Comparison of ENCODE assay signal across 18 mouse cellular contexts in the genomic region with DNA sequence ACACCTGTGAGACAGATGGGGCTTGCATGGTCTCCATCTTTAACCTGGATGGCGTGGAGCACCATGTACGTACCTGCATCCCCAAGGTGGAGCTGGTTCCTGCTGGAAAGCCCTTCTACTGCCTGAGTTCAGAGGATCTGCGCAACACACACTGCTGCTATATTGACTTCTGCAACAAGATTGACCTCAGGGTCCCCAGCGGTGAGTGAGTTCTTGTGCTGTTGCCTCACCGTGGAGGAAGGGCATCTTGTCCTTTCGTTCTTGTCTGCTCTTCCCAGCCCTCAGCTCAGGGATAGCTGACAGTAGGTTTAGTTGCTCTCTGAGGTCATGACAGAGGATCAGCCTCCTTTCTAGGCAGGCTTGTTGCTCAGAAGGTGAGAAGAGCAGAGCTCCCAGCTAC. TPM values are rescaled to one million over a fixed set of nuclear protein-coding genes. Genes with fewer than 3 reads are reported as not detected.
DNase-seq lines count a peak whose midpoint lies in the region; ATAC-seq and TF ChIP-seq lines count a peak whose summit lies in the region.
"Had no signal": no experiment of that assay in that cellular context is flagged by ENCODE, and none has a peak within 500 bp of the region (broad histone marks: within the 10 kb centered on the region; RNA-seq: fewer than 3 reads in every experiment).

No protein-coding gene starts in this region.

- peak overlapping the region; percentile 49 for H3K27ac ChIP-seq in intestine, embryonic 16.5 days (ENCODE audit: low read length)
- H3K27ac ChIP-seq in intestine, embryonic 15.5 days, result no peak overlapping the region
- peak overlapping the region; percentile 80 for H3K27ac ChIP-seq in kidney, postnatal 0 days
- peak overlapping the region; percentile 78 for H3K27ac ChIP-seq in intestine, postnatal 0 days (ENCODE audit: low read depth, low read length)
- H3K27ac ChIP-seq: embryonic facial prominence, embryonic 10.5 days; forebrain, embryonic 13.5 days; hindbrain, embryonic 15.5 days had no signal

- ATAC-seq in intestine, embryonic 16.5 days, result no peak
- no peak for ATAC-seq in intestine, embryonic 15.5 days
- no peak for ATAC-seq in kidney, postnatal 0 days (replicated peaks; ENCODE audit: low FRiP score, low read depth)
- ATAC-seq in intestine, postnatal 0 days, result no peak
- ATAC-seq: forebrain, embryonic 13.5 days; forebrain, postnatal 0 days had no signal

- no peak overlapping the region for H3K9ac ChIP-seq in intestine, embryonic 16.5 days (ENCODE audit: low read depth, low read length)
- no peak overlapping the region for H3K9ac ChIP-seq in intestine, embryonic 15.5 days
- no peak overlapping the region for H3K9ac ChIP-seq in kidney, postnatal 0 days (ENCODE audit: low read depth, low read length)
- no peak overlapping the region for H3K9ac ChIP-seq in intestine, postnatal 0 days (ENCODE audit: low read depth, low read length)
- H3K9ac ChIP-seq: forebrain, embryonic 13.5 days; forebrain, postnatal 0 days; heart, embryonic 12.5 days; hindbrain, embryonic 15.5 days had no signal

- H3K9me3 ChIP-seq in intestine, embryonic 16.5 days (ENCODE audit: control insufficient read depth, low read length), result no peaks in the 10 kb centered on the region
- no peaks in the 10 kb centered on the region for H3K9me3 ChIP-seq in intestine, embryonic 15.5 days
- no peaks in the 10 kb centered on the region for H3K9me3 ChIP-seq in kidney, postnatal 0 days (replicated peaks; ENCODE audit: low read length)
- H3K9me3 ChIP-seq in intestine, postnatal 0 days (ENCODE audit: control insufficient read depth), result no peaks in the 10 kb centered on the region
- H3K9me3 ChIP-seq: embryonic facial prominence, embryonic 10.5 days; forebrain, embryonic 13.5 days; heart, embryonic 12.5 days; hindbrain, embryonic 15.5 days had no signal

- no peaks in the 10 kb centered on the region for H3K27me3 ChIP-seq in intestine, embryonic 16.5 days (replicated peaks; ENCODE audit: control insufficient read depth, insufficient read depth, low read length)
- no peaks in the 10 kb centered on the region for H3K27me3 ChIP-seq in intestine, embryonic 15.5 days (replicated peaks)
- H3K27me3 ChIP-seq in kidney, postnatal 0 days (ENCODE audit: insufficient read depth, low read length), result no peaks in the 10 kb centered on the region
- no peaks in the 10 kb centered on the region for H3K27me3 ChIP-seq in intestine, postnatal 0 days (replicated peaks; ENCODE audit: control insufficient read depth, insufficient read depth, low read length)
- H3K27me3 ChIP-seq: heart, embryonic 12.5 days; hindbrain, embryonic 15.5 days had no signal

- H3K4me2 ChIP-seq in intestine, embryonic 16.5 days (ENCODE audit: low read depth, low read length), result no peak overlapping the region
- H3K4me2 ChIP-seq in intestine, embryonic 15.5 days (replicated peaks), result no peak overlapping the region
- H3K4me2 ChIP-seq in kidney, postnatal 0 days (ENCODE audit: low read length), result no peak overlapping the region
- no peak overlapping the region for H3K4me2 ChIP-seq in intestine, postnatal 0 days (replicated peaks; ENCODE audit: low read depth)
- H3K4me2 ChIP-seq: forebrain, embryonic 13.5 days; heart, embryonic 12.5 days; hindbrain, embryonic 15.5 days had no signal

- WGBS in intestine, embryonic 16.5 days, result 83% methylated on average over 6 of the region's 6 CpGs
- 79% methylated on average over 6 of the region's 6 CpGs for WGBS in intestine, embryonic 15.5 days
- WGBS in kidney, postnatal 0 days, result 81% methylated on average over 6 of the region's 6 CpGs
- 70% methylated on average over 6 of the region's 6 CpGs for WGBS in intestine, postnatal 0 days

- DNase-seq in kidney, postnatal 0 days (ENCODE audit: low spot score), result no peak
- DNase-seq in kidney, adult 9 months, result no peak
- DNase-seq in yolk sac, embryonic 10.5 days (ENCODE audit: low spot score), result peak; percentile 59
- DNase-seq: adrenal gland, adult 2 months; adrenal gland, postnatal 25 days; cerebellum, adult 2 months; cerebellum, postnatal 10 days; forebrain, postnatal 0 days; gastrocnemius, postnatal 25 days; heart, adult 18-20 months; heart, postnatal 36 days had no signal

- peaks cover 25% of the 10 kb centered on the region for H3K36me3 ChIP-seq in intestine, embryonic 16.5 days (ENCODE audit: control insufficient read depth, insufficient read depth, low read length)
- H3K36me3 ChIP-seq in intestine, embryonic 15.5 days, result peaks cover 17% of the 10 kb centered on the region
- 0 out of 2 replicates have a peak, but pooled peaks cover 7% of the 10 kb centered on the region for H3K36me3 ChIP-seq in kidney, postnatal 0 days (ENCODE audit: insufficient read depth, low read length)
- H3K36me3 ChIP-seq in intestine, postnatal 0 days (ENCODE audit: control insufficient read depth, insufficient read depth), result peaks cover 35% of the 10 kb centered on the region

- no peak overlapping the region for H3K4me3 ChIP-seq in intestine, embryonic 16.5 days (ENCODE audit: low read length)
- no peak overlapping the region for H3K4me3 ChIP-seq in intestine, embryonic 15.5 days (replicated peaks)
- H3K4me3 ChIP-seq in kidney, postnatal 0 days (replicated peaks; ENCODE audit: low read depth, low read length), result no peak overlapping the region
- no peak overlapping the region for H3K4me3 ChIP-seq in intestine, postnatal 0 days (ENCODE audit: low read depth, low read length)
- H3K4me3 ChIP-seq: embryonic facial prominence, embryonic 10.5 days; forebrain, embryonic 13.5 days; heart, embryonic 12.5 days; hindbrain, embryonic 15.5 days had no signal

- peaks cover 59% of the 10 kb centered on the region for H3K4me1 ChIP-seq in intestine, embryonic 16.5 days (ENCODE audit: control insufficient read depth, insufficient read depth, low read length)
- H3K4me1 ChIP-seq in intestine, embryonic 15.5 days (replicated peaks), result peaks cover 50% of the 10 kb centered on the region
- peaks cover 33% of the 10 kb centered on the region for H3K4me1 ChIP-seq in kidney, postnatal 0 days (replicated peaks; ENCODE audit: insufficient read depth, low read length)
- H3K4me1 ChIP-seq in intestine, postnatal 0 days (replicated peaks; ENCODE audit: control insufficient read depth, insufficient read depth, low read length), result peaks cover 9% of the 10 kb centered on the region

- no peak for TF ChIP-seq CTCF in kidney, postnatal 0 days (IDR thresholded peaks at IDR 0.05; ENCODE audit: low read depth)
- no peak for TF ChIP-seq CTCF in intestine, postnatal 0 days (IDR thresholded peaks at IDR 0.05; ENCODE audit: low read depth)

RNA-seq across cellular contexts. Expression of gene Acvr1b, which starts 20.1 kb away (rescaled TPM):
- 10.4 and 11.0 TPM in 2 replicates for polyA plus RNA-seq in intestine, embryonic 16.5 days (2015; fragmentation: Nextera tagmentation; extraction: Ambion mirVana)
- polyA plus RNA-seq in intestine, embryonic 15.5 days (2015; fragmentation: Nextera tagmentation; extraction: Ambion mirVana), result 9.1 and 9.3 TPM in 2 replicates
- polyA plus RNA-seq in kidney, postnatal 0 days (2015; fragmentation: Nextera tagmentation; extraction: Ambion mirVana), result 5.8 and 6.4 TPM in 2 replicates
- polyA plus RNA-seq in intestine, postnatal 0 days (2015; fragmentation: Nextera tagmentation; extraction: Ambion mirVana), result 6.0 and 6.8 TPM in 2 replicates

RNA-seq across cellular contexts. Expression of gene Grasp, which starts 30.0 kb away (rescaled TPM):
- polyA plus RNA-seq in intestine, embryonic 16.5 days (2015; fragmentation: Nextera tagmentation; extraction: Ambion mirVana), result 2.3 and 2.8 TPM in 2 replicates
- polyA plus RNA-seq in intestine, embryonic 15.5 days (2015; fragmentation: Nextera tagmentation; extraction: Ambion mirVana), result 3.9 and 4.8 TPM in 2 replicates
- 3.7 and 4.0 TPM in 2 replicates for polyA plus RNA-seq in kidney, postnatal 0 days (2015; fragmentation: Nextera tagmentation; extraction: Ambion mirVana)
- 1.7 and 2.0 TPM in 2 replicates for polyA plus RNA-seq in intestine, postnatal 0 days (2015; fragmentation: Nextera tagmentation; extraction: Ambion mirVana)
